18 mouse cellular contexts compared by ENCODE assay signal in the genomic region with DNA sequence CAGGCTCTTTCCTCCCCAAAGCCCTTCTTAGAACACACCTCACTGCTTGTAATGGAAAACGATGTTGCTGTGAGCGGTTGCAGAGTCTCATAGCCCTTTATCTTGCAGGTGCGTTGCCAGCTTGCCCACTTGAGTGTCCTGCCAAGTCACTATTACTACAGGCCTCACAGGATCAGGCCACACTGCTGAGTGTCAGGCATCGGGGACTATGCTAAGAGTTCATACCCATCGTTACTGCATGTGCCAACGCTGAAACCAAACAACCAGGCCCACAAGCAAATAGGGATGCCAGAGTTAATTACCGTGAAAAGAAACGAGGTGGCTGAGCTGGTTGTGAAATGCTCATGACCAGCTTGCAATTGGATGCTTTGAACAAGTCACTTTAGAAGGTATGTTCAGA. TPM values are rescaled to one million over a fixed set of nuclear protein-coding genes. Genes with fewer than 3 reads are reported as not detected.
A peak's percentile ranks its signal among the peaks of the same experiment; 100 is the strongest.
DNase-seq lines count a peak whose midpoint lies in the region; ATAC-seq and TF ChIP-seq lines count a peak whose summit lies in the region.
"Had no signal": no experiment of that assay in that cellular context is flagged by ENCODE, and none has a peak within 500 bp of the region (broad histone marks: within the 10 kb centered on the region; RNA-seq: fewer than 3 reads in every experiment).

No protein-coding gene starts in this region.

- intact Hi-C loops in left cerebral cortex, adult 2 months (cut with DNase I): no loop called here

- ATAC-seq in heart, embryonic 13.5 days (ENCODE audit: extremely low read depth, insufficient number of reproducible peaks, low FRiP score, low TSS enrichment): no peak
- ATAC-seq in stomach, embryonic 15.5 days (ENCODE audit: insufficient read depth, low FRiP score, low read depth): 0 out of 2 replicates have a peak, but pooled peaks have one; percentile 6
- ATAC-seq: hindbrain, postnatal 0 days had no signal

- H3K9ac ChIP-seq in heart, embryonic 13.5 days: no peak overlapping the region
- H3K9ac ChIP-seq in stomach, embryonic 15.5 days: no peak overlapping the region
- H3K9ac ChIP-seq: liver, embryonic 13.5 days; neural tube, embryonic 15.5 days had no signal

- 56% methylated on average over 8 of the region's 8 CpGs for WGBS in heart, embryonic 13.5 days
- 46% methylated on average over 8 of the region's 8 CpGs for WGBS in kidney, adult 2 months
- WGBS in stomach, embryonic 15.5 days: 73% methylated on average over 8 of the region's 8 CpGs

- H3K27me3 ChIP-seq in heart, embryonic 13.5 days (replicated peaks): no peaks in the 10 kb centered on the region
- no peaks in the 10 kb centered on the region for H3K27me3 ChIP-seq in kidney, adult 2 months (replicated peaks; ENCODE audit: control insufficient read depth, insufficient read depth, low read length)
- no peaks in the 10 kb centered on the region for H3K27me3 ChIP-seq in stomach, embryonic 15.5 days (replicated peaks)
- H3K27me3 ChIP-seq: liver, embryonic 13.5 days; neural tube, embryonic 15.5 days had no signal

- no peak for DNase-seq in layer of hippocampus, adult 2 months (ENCODE audit: low spot score in 2 of 2)
- DNase-seq in layer of hippocampus, adult 9-11 months: no peak
- peak; percentile 69 for DNase-seq in kidney, adult 2 months
- DNase-seq in left cerebral cortex, adult 2 months (ENCODE audit: extremely low spot score in 1 of 2, low spot score in 2 of 2): no peak
- DNase-seq in spleen, adult 18-20 months: no peak
- DNase-seq: left cerebral cortex, postnatal 4 days; liver, embryonic 13.5 days; thymus, postnatal 25 days had no signal

- no peaks in the 10 kb centered on the region for H3K9me3 ChIP-seq in heart, embryonic 13.5 days
- no peaks in the 10 kb centered on the region for H3K9me3 ChIP-seq in stomach, embryonic 15.5 days
- H3K9me3 ChIP-seq: liver, embryonic 13.5 days; neural tube, embryonic 15.5 days had no signal

- H3K4me1 ChIP-seq in heart, embryonic 13.5 days: peaks cover 28% of the 10 kb centered on the region
- H3K4me1 ChIP-seq in kidney, adult 2 months (ENCODE audit: control insufficient read depth, insufficient read depth, low read length): peaks cover 16% of the 10 kb centered on the region
- H3K4me1 ChIP-seq in stomach, embryonic 15.5 days: peaks cover 12% of the 10 kb centered on the region; the same call in 1 of the 2 replicates
- H3K4me1 ChIP-seq: liver, embryonic 13.5 days had no signal

- H3K36me3 ChIP-seq in heart, embryonic 13.5 days: no peaks in the 10 kb centered on the region
- H3K36me3 ChIP-seq in kidney, adult 2 months (ENCODE audit: control insufficient read depth, insufficient read depth, low read length): no peaks in the 10 kb centered on the region
- H3K36me3 ChIP-seq in stomach, embryonic 15.5 days: no peaks in the 10 kb centered on the region
- H3K36me3 ChIP-seq: liver, embryonic 13.5 days; neural tube, embryonic 15.5 days had no signal

- TF ChIP-seq POLR2A in kidney, adult 2 months (IDR thresholded peaks at IDR 0.05; ENCODE audit: low read depth, low read length): no peak

- TF ChIP-seq CTCF in layer of hippocampus, adult 2 months (conservative IDR thresholded peaks at IDR 0.05): no peak
- no peak for TF ChIP-seq CTCF in kidney, adult 2 months (conservative IDR thresholded peaks at IDR 0.05; ENCODE audit: insufficient read depth, insufficient read length, low read depth, low read length)
- no peak for TF ChIP-seq CTCF in left cerebral cortex, adult 2 months (IDR thresholded peaks at IDR 0.05)

- no peak overlapping the region for H3K4me3 ChIP-seq in layer of hippocampus, adult 2 months
- no peak overlapping the region for H3K4me3 ChIP-seq in heart, embryonic 13.5 days
- H3K4me3 ChIP-seq in kidney, adult 2 months (ENCODE audit: insufficient read depth, low read depth, low read length): no peak overlapping the region
- H3K4me3 ChIP-seq in stomach, embryonic 15.5 days (replicated peaks): no peak overlapping the region
- no peak overlapping the region for H3K4me3 ChIP-seq in left cerebral cortex, adult 2 months
- H3K4me3 ChIP-seq: erythroblast, embryonic 14.5 days; liver, embryonic 13.5 days; neural tube, embryonic 15.5 days had no signal

- peak overlapping the region; percentile 55; the same call in 1 of the 2 replicates for H3K4me2 ChIP-seq in heart, embryonic 13.5 days
- H3K4me2 ChIP-seq in stomach, embryonic 15.5 days: 0 out of 2 replicates have a peak overlapping the region, but pooled peaks have one; percentile 21
- H3K4me2 ChIP-seq: liver, embryonic 13.5 days; neural tube, embryonic 15.5 days had no signal

- peak overlapping the region; percentile 61 for H3K27ac ChIP-seq in layer of hippocampus, adult 2 months
- H3K27ac ChIP-seq in heart, embryonic 13.5 days (replicated peaks): no peak overlapping the region
- no peak overlapping the region; the same call in 1 of the 2 replicates for H3K27ac ChIP-seq in kidney, adult 2 months (ENCODE audit: insufficient read depth, low read depth, low read length)
- H3K27ac ChIP-seq in stomach, embryonic 15.5 days: no peak overlapping the region
- H3K27ac ChIP-seq in left cerebral cortex, adult 2 months: no peak overlapping the region
- H3K27ac ChIP-seq: hindbrain, postnatal 0 days; liver, embryonic 13.5 days; neural tube, embryonic 15.5 days had no signal

RNA-seq across cellular contexts. Expression of a gene that starts 9.5 kb away (rescaled TPM):
- total RNA-seq in layer of hippocampus, adult 2 months (2021): 10 to 100 TPM; 52.6 to 68.0 TPM
- 6.0 and 7.3 TPM in 2 replicates for polyA plus RNA-seq in heart, embryonic 13.5 days (2015; fragmentation: Nextera tagmentation; extraction: Ambion mirVana)
- polyA plus RNA-seq in kidney, adult 2 months (2012; rRNA removed): 16.8 and 17.4 TPM in 2 replicates
- 30.9 and 31.5 TPM in 2 replicates for polyA plus RNA-seq in stomach, embryonic 15.5 days (2015; fragmentation: Nextera tagmentation; extraction: Ambion mirVana)
- total RNA-seq in left cerebral cortex, adult 2 months (2021): 10 to 100 TPM; 49.4 to 61.8 TPM
- total RNA-seq: monocyte, adult 5-6 weeks had no signal
- polyA plus RNA-seq: erythroblast, embryonic 14.5 days had no signal

RNA-seq across cellular contexts. Expression of a gene that starts 43.3 kb away (rescaled TPM):
- total RNA-seq in layer of hippocampus, adult 2 months (2021): not detected
- not detected in 2 replicates for polyA plus RNA-seq in heart, embryonic 13.5 days (2015; fragmentation: Nextera tagmentation; extraction: Ambion mirVana)
- polyA plus RNA-seq in kidney, adult 2 months (2012; rRNA removed): not detected in 2 replicates
- polyA plus RNA-seq in stomach, embryonic 15.5 days (2015; fragmentation: Nextera tagmentation; extraction: Ambion mirVana): not detected in 2 replicates
- not detected for total RNA-seq in left cerebral cortex, adult 2 months (2021)
- total RNA-seq: adrenal gland, adult 8-10 months; hindbrain, postnatal 0 days; layer of hippocampus, postnatal 14 days; left cerebral cortex, postnatal 4 days; monocyte, adult 5-6 weeks had no signal
- polyA plus RNA-seq: erythroblast, embryonic 14.5 days; frontal cortex, adult 2 months; gonadal fat pad, adult 2 months; hindbrain, postnatal 0 days; liver, embryonic 13.5 days; neural tube, embryonic 15.5 days had no signal
